Mouse (Mus musculus): ENCODE measurements around the gene Olfr263. TPM values are rescaled to one million over a fixed set of nuclear protein-coding genes. Genes with fewer than 3 reads are reported as not detected.

Gene Olfr263
- total RNA-seq, 2 experiments from 2014 or later: not detected

Other genes starting within 250 kb of the Olfr263 start
- gene Olfr1370, start 54.7 kb upstream of the Olfr263 start, total RNA-seq (2021): not detected
- gene Olfr1369-ps1, start 18.2 kb upstream of the Olfr263 start, total RNA-seq (2021): not detected
- not detected for gene Olfr1368, start 16.2 kb downstream of the Olfr263 start, total RNA-seq (2021)
- 10 to 100 TPM; 37.8 to 42.2 TPM for gene Trim27, start 49.8 kb downstream of the Olfr263 start, total RNA-seq (2021)
- gene Gpx5, start 163.1 kb downstream of the Olfr263 start, total RNA-seq (2021): not detected
- gene Gpx6, start 182.5 kb downstream of the Olfr263 start, total RNA-seq (2021): not detected
- gene Olfr1367, start 217.3 kb downstream of the Olfr263 start, total RNA-seq (2021): not detected
- gene Zscan12, start 233.2 kb downstream of the Olfr263 start, total RNA-seq (2021): 1 to 10 TPM; 8.5 to 9.7 TPM